Mouse (Mus musculus) stomach, embryonic 16.5 days (tissue): ENCODE data around the gene Vgf. TPM values are rescaled to one million over a fixed set of nuclear protein-coding genes. Genes with fewer than 3 reads are reported as not detected.

Experiments
- ATAC-seq: fragments of 200-750 bp; cut with Nextera tagmentation; 2 replicates; pipeline ENCODE4 v1.8.0; 2017; ENCODE audit warnings: moderate number of reproducible peaks, moderate TSS enrichment; ENCODE audit not compliant: insufficient read depth, low FRiP score
- H3K27ac ChIP-seq: fragments of 300-500 bp; sonication (generic); 2 replicates; pipeline ENCODE4 v1.5.1; 2014; ENCODE audit warnings: low read length
- H3K27me3 ChIP-seq: fragments of 300-500 bp; sonication (generic); 2 replicates; pipeline ENCODE4 v1.6.1; 2014; ENCODE audit warnings: low read length, control low read depth, mixed read lengths; ENCODE audit not compliant: control insufficient read depth, insufficient read depth
- H3K36me3 ChIP-seq: fragments of 300-500 bp; sonication (generic); 2 replicates; pipeline ENCODE4 v1.6.1; 2014; ENCODE audit warnings: low read length; ENCODE audit not compliant: control insufficient read depth, insufficient read depth
- H3K4me1 ChIP-seq: fragments of 300-500 bp; sonication (generic); 2 replicates; pipeline ENCODE4 v1.6.1; 2014; ENCODE audit warnings: low read length, control low read depth, mixed read lengths; ENCODE audit not compliant: control insufficient read depth, insufficient read depth
- H3K4me2 ChIP-seq: fragments of 300-500 bp; sonication (generic); 2 replicates; pipeline ENCODE4 v1.6.1; 2014; ENCODE audit warnings: low read depth, low read length, mixed read lengths
- H3K4me3 ChIP-seq: fragments of 300-500 bp; sonication (generic); replicated peaks from 2 replicates; pipeline ENCODE4 v1.5.1; 2014; ENCODE audit warnings: mild to moderate bottlenecking, low read length
- H3K9ac ChIP-seq: fragments of 300-500 bp; sonication (generic); 2 replicates; pipeline ENCODE4 v1.6.1; 2014; ENCODE audit warnings: low read length
- H3K9me3 ChIP-seq: fragments of 300-500 bp; sonication (generic); replicated peaks from 2 replicates; pipeline ENCODE4 v1.6.1; 2016; ENCODE audit warnings: low read length, control low read depth; ENCODE audit not compliant: control insufficient read depth
- WGBS: fragments of 180-500 bp; shearing (Covaris S2); extraction: QIAGEN DNeasy Blood & Tissue Kit; methylation state at CpG from one replicate; pipeline ENCODE4 v1.1.7; 2014; 5-methylcytosine and 5-hydroxymethylcytosine counted together
- polyA plus RNA-seq: library from polyadenylated mRNA; unstranded; fragments of >200 nt; fragmentation: Nextera tagmentation; extraction: Ambion mirVana; gene quantifications from 2 replicates; pipeline ENCODE4 v1.2.1, GENCODE M21; 2015

The Vgf gene
- polyA plus RNA-seq = 0.34 and 0.39 TPM in 2 replicates

DNA sequence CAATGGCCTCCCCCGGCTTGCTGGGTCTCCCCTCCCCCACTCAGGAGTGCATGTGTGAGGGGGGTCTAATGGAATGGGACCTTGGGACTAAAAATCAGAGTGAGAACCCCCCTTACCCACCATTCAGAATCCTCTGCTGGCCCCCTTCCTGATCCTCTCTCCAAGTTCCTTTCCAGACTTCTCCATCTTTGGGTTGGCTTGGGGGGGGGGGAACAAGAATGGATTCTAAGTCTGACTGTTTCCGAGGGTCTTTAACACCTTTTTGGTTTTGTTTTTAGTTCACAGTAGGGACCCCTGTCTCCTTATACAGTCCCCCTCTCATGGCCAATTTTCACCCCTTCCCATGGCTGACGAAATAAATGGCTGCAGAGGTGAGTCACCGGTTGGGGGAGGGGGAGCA, at the start of gene Vgf:
TSS of gene Vgf (plus strand) at position 301 of the 400 bp plus-strand sequence.
- Histone ChIP-seq H3K36me3 (no peaks in the 10 kb centered on the region), H3K4me2 (no peak within 1 kb of the TSS), H3K9me3 (no peaks in the 10 kb centered on the region), H3K27ac (no peak within 1 kb of the TSS), H3K9ac (no peak within 1 kb of the TSS), H3K27me3 (peaks cover 64% of the 10 kb centered on the region), H3K4me3 (no peak within 1 kb of the TSS), H3K4me1 (peaks cover 3% of the 10 kb centered on the region)
- WGBS = 20% methylated on average over 4 of the region's 4 CpGs
- no peak for ATAC-seq

DNA sequence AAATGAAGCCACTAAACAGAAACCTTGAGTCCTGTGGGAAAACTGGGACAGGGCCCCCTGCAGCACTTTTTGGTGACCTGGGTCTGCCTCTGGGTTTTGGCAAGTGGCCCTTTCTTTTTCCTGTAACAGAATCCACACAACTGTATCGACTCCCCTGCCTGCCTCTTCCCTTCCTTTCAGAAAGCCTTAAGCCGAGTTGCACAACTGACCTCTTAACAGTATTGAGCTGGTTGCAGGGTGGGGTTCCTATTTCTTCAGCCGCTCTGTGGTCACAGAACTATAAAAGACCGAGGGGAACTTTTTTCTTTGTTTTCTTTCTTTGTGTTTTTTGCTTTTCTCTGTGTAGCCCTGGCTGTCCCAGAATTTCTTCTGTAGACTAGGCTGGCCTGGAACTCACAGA, 48.4 kb upstream of the Vgf start:
- 46% methylated on average over 4 of the region's 4 CpGs for WGBS
- H3K4me2 ChIP-seq = no peak overlapping the region
- ATAC-seq = no peak

GRCm38 (mm10) chr5:136979762-136980161, 46.4 kb upstream of the Vgf start:
- Histone ChIP-seq H3K4me2 (no peak overlapping the region), H3K4me1 (no peaks in the 10 kb centered on the region), H3K4me3 (no peak overlapping the region), H3K9me3 (no peaks in the 10 kb centered on the region), H3K9ac (no peak overlapping the region), H3K36me3 (0 out of 2 replicates have a peak, but pooled peaks cover 14% of the 10 kb centered on the region), H3K27me3 (no peaks in the 10 kb centered on the region), H3K27ac (no peak overlapping the region)
- ATAC-seq = no peak
- WGBS = 88% methylated on average over 2 of the region's 2 CpGs

More for the DNA sequence above, 48.4 kb upstream of the Vgf start:
- Histone ChIP-seq H3K4me3 (no peak overlapping the region), H3K9me3 (no peaks in the 10 kb centered on the region), H3K36me3 (0 out of 2 replicates have a peak, but pooled peaks cover 14% of the 10 kb centered on the region), H3K9ac (no peak overlapping the region), H3K27ac (no peak overlapping the region), H3K4me1 (no peaks in the 10 kb centered on the region), H3K27me3 (no peaks in the 10 kb centered on the region)

GRCm38 (mm10) chr5:136980974-136981373, 45.2 kb upstream of the Vgf start:
- Histone ChIP-seq H3K9ac (no peak overlapping the region), H3K4me2 (no peak overlapping the region), H3K9me3 (no peaks in the 10 kb centered on the region), H3K27ac (no peak overlapping the region), H3K4me3 (no peak overlapping the region), H3K27me3 (no peaks in the 10 kb centered on the region), H3K4me1 (peaks cover 1% of the 10 kb centered on the region; the same call in 1 of the 2 replicates), H3K36me3 (0 out of 2 replicates have a peak, but pooled peaks cover 14% of the 10 kb centered on the region)
- 93% methylated on average over 8 of the region's 8 CpGs for WGBS
- ATAC-seq = no peak

DNA sequence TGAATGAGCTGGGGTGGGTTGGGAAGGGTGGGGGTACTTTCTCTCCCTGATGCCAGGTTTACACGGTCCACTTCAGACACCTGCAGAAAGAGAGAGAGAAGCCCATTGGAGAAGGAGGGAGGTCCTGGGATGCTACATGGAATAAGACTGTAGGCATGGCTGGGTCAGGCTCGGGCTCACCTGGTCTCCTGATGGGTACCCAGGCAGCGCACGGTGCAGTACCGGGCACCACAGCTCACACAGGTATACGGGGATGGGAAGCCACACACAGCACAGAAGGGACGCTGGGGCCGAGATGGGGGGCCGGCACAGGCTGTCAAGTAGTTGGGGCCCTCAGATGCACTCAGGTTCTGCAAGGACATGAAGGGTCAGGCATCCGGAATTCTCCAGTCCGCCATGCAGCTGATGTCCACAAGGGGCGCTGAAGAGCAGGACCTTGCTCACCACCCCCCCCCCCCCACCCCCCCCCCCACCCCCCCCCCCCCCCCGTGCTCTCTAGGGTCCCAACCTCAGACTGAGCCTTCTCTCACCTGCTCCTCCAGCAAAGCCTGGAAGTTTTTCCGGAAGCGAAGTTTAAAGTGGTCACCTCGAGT, 43.8 kb upstream of the Vgf start:
- no peak overlapping the region for H3K9ac ChIP-seq
- no peak for ATAC-seq
- no peaks in the 10 kb centered on the region for H3K27me3 ChIP-seq
- no peak overlapping the region for H3K27ac ChIP-seq
- H3K4me3 ChIP-seq = no peak overlapping the region
- H3K36me3 ChIP-seq = 0 out of 2 replicates have a peak, but pooled peaks cover 14% of the 10 kb centered on the region
- WGBS = 51% methylated on average over 14 of the region's 16 CpGs
- no peak overlapping the region for H3K4me2 ChIP-seq
- no peaks in the 10 kb centered on the region for H3K9me3 ChIP-seq
- peaks cover 6% of the 10 kb centered on the region; the same call in 1 of the 2 replicates for H3K4me1 ChIP-seq

- Histone ChIP-seq H3K4me3 (no peak overlapping the region), H3K27me3 (no peaks in the 10 kb centered on the region), H3K9ac (no peak overlapping the region), H3K9me3 (no peaks in the 10 kb centered on the region), H3K4me1 (peaks cover 15% of the 10 kb centered on the region), H3K36me3 (peaks cover 16% of the 10 kb centered on the region; the same call in 1 of the 2 replicates), H3K27ac (no peak overlapping the region), H3K4me2 (no peak overlapping the region)
- no peak for ATAC-seq
- 53% methylated on average over 14 of the region's 14 CpGs for WGBS
Measured at GRCm38 (mm10) chr5:136984828-136985227, 41.4 kb upstream of the Vgf start.

GRCm38 (mm10) chr5:136986695-136987137, 39.5 kb upstream of the Vgf start, which contains the start of gene Plod3:
Plod3 (plus strand) TSS chr5:136987019.
- Histone ChIP-seq H3K9me3 (no peaks in the 10 kb centered on the region), H3K27ac (peak within 1 kb of the TSS; percentile 93), H3K4me1 (peaks cover 15% of the 10 kb centered on the region), H3K4me3 (peak within 1 kb of the TSS; percentile 91), H3K36me3 (peaks cover 21% of the 10 kb centered on the region), H3K9ac (peak within 1 kb of the TSS; percentile 95), H3K4me2 (peak within 1 kb of the TSS; percentile 79), H3K27me3 (no peaks in the 10 kb centered on the region)
- ATAC-seq = peak; percentile 92
- 0% methylated on average over 26 of the region's 26 CpGs for WGBS

DNA sequence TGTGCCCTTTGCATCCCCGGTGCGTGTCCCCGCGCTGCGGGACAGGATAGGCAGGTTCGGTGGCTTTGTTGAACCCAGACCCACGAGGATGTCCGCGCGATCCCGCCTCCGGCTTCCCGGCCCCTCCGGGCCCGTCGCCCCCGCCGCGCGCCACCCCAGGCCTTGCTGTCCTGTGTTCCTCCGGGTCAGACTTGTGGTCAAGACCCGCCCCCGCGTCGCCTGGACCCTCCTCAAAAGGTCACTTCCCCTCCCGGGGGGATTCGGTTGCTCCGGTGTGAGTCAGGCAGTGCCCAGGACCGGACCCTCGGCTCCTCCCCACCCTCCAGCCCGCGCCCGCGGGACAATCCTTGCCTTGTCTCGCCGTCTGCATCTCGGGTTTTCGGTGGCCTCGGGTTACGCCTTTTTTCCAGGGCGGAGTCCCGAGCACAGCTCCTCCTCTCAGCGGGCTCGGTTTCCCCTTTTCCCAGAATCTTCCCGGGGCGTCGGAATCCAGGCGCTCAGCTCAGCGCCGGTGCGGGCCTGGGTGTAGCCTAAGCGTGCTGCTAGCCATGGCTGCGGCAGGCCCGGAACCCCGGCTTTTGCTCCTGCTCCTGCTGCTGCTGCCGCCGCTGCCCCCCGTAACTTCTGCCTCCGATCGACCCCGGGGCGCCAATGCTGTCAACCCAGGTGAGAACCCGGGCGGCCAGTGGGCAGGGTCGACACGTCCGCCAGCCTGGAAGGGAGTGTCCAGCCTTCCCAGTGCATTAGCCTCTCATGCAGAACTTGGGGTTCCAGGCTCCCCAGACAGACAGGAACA, 38.9 kb upstream of the Vgf start:
- peak overlapping the region; percentile 79 for H3K4me2 ChIP-seq
- ATAC-seq = peak; percentile 70
- peak overlapping the region; percentile 95 for H3K9ac ChIP-seq
- peaks cover 15% of the 10 kb centered on the region for H3K4me1 ChIP-seq
- no peaks in the 10 kb centered on the region for H3K9me3 ChIP-seq
- H3K27ac ChIP-seq = peak overlapping the region; percentile 93
- WGBS = under 1% methylated on average over 67 of the region's 67 CpGs
- peak overlapping the region; percentile 91 for H3K4me3 ChIP-seq
- H3K27me3 ChIP-seq = no peaks in the 10 kb centered on the region
- peaks cover 27% of the 10 kb centered on the region for H3K36me3 ChIP-seq

DNA sequence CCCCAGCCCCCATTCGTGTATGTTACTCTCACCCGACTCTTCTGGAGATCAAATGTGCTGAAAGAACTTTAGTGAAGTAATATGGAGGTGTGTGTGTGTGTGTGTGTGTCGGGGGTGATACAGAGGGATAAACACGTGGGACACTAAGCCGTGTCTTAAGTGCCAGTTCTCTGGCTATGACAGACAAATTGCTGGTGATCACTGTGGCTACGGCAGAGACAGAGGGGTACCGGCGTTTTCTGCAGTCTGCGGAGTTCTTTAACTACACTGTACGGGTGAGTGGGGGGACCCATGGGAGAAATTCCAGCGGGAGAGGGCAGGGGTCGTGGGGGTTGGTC, 38.3 kb upstream of the Vgf start, which contains the start of gene Znhit1:
TSS of gene Znhit1 (minus strand) at position 88 of the 338 bp plus-strand sequence.
- 3% methylated on average over 12 of the region's 12 CpGs for WGBS

More for the DNA sequence above, 38.3 kb upstream of the Vgf start, which contains the start of gene Znhit1:
- Histone ChIP-seq H3K27ac (peak within 1 kb of the TSS; percentile 93), H3K27me3 (no peaks in the 10 kb centered on the region), H3K4me3 (peak within 1 kb of the TSS; percentile 91), H3K4me2 (peak within 1 kb of the TSS; percentile 79), H3K9me3 (no peaks in the 10 kb centered on the region), H3K36me3 (peaks cover 27% of the 10 kb centered on the region), H3K9ac (peak within 1 kb of the TSS; percentile 95), H3K4me1 (peaks cover 15% of the 10 kb centered on the region)
- ATAC-seq = no peak
